Mouse (Mus musculus) heart, postnatal 25 days (tissue): ENCODE results near the gene Nek6. TPM values are rescaled to one million over a fixed set of nuclear protein-coding genes. Genes with fewer than 3 reads are reported as not detected.
A peak's percentile ranks its signal among the peaks of the same experiment; 100 is the strongest.

Experiments
- DNase-seq: peaks from one replicate; pipeline ENCODE4 v3.0.0; 2022; ENCODE audit warnings: low spot score
- intact Hi-C: fragments of 180-260 bp; cut with DNase I; formaldehyde crosslinking; loops from one replicate; pipeline ENCODE4 v1.15.1; 2025
- total RNA-seq, 2 experiments: library from RNA; stranded (reverse); gene quantifications; 2 replicates each; pipeline ENCODE4 v1.2.3; 2021

Gene Nek6
- total RNA-seq, 2 experiments from 2014 or later: 3.4 to 4.3 TPM

DNA sequence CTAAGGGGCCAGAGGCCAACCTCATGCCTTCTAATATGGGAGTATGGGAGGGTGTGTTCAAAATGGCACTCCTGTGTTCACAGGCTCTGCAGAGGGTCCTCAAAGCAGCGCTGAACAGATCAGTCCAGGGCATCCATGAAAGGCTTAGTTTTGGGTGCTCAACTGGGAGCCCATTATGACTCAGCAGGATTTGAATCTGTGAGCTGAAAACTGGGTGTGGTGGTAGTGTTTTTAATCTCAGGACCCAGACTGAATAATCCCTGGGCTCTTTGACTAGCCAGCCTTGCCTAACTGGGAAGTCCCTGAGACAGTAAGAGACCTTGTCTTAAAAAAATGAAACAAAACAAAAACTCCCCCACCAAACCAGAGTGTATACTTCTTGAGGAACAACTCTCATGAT, 4.3 kb upstream of the Nek6 start:
- no peak for DNase-seq
- intact Hi-C loops: no loop called here

DNA sequence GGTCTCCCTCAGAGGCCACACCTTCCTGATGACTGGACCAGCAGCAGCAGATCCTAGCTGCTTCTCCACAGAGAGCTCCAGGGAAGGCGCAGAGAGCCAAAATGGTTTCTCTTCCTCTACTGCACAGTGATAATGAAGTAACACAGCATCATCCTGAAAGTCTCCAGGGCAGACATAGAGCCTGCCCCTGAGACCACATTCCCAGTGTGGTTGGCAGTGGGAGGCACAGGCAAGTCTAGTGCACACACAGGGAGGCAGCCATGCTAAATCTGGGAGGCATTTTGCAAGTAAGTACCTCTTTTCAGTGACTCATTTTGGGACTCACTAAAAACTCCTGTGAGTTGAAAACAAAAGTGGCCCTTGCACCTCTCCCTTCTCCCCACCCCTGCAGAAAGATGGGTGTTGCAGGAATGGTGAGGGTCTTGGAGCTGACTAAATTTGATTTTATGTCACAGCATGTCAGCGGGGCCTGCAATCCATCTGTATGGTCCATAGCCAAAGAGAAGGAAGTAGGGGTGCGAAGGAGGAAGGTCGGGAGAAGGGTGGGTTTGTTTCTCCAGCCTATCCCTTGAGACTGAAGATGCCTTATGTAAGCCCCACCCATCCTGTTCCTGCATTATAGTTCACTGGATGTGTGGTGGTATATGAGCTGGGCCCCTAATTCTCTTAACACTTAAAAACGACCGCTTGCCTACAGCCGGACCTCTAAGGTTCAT, 2.3 kb upstream of the Nek6 start:
- no peak for DNase-seq
- intact Hi-C loops: no loop called here

GRCm38 (mm10) chr2:38510120-38510519, 1.3 kb upstream of the Nek6 start:
- DNase-seq: no peak
- intact Hi-C loops: loop anchor here (5.0 kb wide), 1 partner anchor 158 kb away; no protein-coding TSS in a partner anchor

DNA sequence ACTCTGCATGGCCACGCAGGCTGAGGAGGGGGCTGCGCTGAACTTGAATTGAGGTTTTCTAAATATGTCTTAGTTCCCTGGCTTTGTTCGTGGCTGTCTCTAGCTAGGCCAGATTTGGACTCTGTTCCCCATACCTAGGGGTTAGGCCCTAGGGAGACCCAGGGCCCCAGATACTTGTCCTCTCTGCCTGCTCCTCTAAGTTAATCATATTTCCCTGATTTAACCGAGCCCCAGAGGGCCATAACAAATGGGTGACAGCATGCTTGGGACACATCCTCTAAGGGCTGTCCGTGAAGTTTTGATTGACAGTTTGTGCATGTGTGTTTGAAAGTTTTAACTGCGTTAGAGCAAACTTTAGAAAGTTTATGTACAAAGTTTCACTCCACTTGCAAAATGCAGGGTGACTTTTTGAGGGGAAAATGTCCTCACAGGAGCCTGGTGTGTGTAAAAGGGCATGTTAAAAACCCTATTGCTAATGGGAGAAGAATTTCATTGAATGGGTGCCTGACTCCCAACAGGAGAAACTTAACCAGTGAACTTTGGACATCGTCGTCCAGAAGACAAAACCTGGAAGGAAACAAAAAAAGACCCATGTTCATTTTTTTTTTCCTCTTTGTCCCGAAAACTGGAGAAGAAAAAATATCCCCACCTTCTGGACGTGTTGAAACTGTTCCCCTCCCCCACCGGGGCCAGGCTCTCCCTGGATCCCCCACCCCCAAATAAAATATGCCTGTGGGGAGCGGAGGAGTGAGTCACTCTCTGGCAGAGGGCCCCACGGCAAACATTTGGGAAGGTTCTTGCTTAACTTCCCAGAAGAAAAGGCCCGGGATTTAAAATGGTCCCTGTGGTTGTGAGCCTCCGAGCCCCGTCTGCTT, 1.1 kb downstream of the Nek6 start:
- intact Hi-C loops: loop anchor here (5.0 kb wide), 1 partner anchor 160 kb away; no protein-coding TSS in a partner anchor
- DNase-seq: peak; percentile 63

GRCm38 (mm10) chr2:38513183-38513529, 1.7 kb downstream of the Nek6 start:
- DNase-seq: no peak
- intact Hi-C loops: loop anchor here (5.0 kb wide), 1 partner anchor 161 kb away; no protein-coding TSS in a partner anchor

DNA sequence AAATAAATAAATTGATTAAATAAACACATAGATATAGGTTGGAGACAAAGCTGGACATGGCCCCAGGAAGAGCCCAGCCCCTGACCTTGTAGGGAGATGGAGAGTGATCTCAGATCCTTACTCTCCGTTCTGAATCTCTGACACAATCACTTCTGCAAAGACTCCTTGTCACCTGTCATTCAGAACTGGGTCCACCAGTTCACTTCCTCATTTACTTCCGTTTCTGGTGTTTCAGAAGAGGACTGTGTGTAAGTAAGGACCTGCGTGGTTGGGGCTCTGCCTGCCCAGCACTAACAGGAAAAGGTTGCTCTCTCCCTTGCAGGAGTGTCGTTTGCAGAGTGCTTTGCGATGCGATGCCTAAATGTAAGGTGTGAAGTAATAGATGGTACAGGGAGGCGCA, 3.0 kb downstream of the Nek6 start:
- intact Hi-C loops: loop anchor here (5.0 kb wide), 1 partner anchor 162 kb away; no protein-coding TSS in a partner anchor
- DNase-seq: no peak

DNA sequence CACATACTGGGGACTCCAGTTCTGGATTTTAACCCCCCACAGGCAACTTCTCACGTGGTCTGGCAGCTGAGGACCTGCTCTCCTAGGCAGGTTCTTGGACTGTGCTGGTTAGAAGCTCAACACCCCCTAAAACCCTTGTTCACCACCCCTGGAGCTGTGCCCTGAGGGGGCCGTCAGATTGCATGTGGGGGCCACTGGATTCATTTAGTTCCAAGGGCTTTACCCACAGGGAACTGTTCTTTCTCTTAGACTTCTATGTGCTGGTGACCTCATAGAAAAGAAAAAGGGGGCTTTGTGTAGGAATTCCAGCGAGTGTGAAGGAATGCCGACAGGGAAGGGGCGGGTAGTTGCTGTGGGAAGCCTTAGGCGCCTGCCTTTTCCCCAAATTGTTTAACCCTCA, 4.0 kb downstream of the Nek6 start:
- no peak for DNase-seq
- intact Hi-C loops: no loop called here

GRCm38 (mm10) chr2:38516471-38516870, 5.0 kb downstream of the Nek6 start:
- DNase-seq: no peak
- intact Hi-C loops: no loop called here

DNA sequence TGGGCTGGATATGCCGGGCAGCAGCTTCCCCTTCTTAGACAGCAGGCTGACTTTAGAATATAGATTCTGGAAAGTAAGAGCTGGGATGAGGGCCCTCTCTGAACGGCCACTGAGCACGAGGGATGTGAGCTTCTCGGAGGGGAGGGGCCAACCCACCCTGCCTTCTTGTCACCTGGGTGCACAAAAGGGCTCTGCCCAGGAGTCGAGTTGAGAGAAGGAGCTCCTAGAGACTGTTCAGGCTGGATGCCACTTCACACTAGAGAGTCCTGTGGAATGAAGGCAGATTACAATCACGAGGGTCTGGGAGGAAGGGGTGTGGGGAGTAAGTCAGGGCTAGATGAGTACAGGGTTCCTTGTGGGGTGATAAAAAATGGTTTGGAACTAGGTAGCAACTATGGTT, 5.6 kb downstream of the Nek6 start:
- DNase-seq: no peak
- intact Hi-C loops: no loop called here

DNA sequence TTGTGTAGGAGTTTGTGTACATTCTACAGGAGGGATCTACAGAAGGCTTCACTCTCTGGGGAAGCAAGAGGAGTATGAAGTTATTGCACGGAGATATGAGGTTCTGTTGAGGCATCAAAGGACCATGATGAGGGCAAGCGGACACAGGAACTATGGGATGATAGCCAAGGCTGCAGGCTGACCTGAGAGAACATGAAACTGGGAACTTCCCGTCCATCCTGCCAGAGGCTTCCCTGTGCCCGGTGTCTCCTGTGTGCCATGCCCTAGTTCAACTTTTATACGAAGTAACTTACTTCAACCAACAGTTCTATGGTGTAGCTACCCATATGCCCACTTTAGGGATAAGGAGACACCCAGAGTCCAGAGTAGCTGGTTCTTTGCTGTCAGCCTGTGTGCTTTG, 7.3 kb downstream of the Nek6 start:
- intact Hi-C loops: no loop called here
- no peak for DNase-seq

- no peak for DNase-seq
- intact Hi-C loops: no loop called here
These were observed 8.5 kb downstream of the Nek6 start for GRCm38 (mm10) chr2:38519934-38520333.

- no peak for DNase-seq
- intact Hi-C loops: no loop called here
These were observed 10.2 kb downstream of the Nek6 start for GRCm38 (mm10) chr2:38521618-38522017.

- no peak for DNase-seq
- intact Hi-C loops: no loop called here
These were observed 10.9 kb downstream of the Nek6 start for GRCm38 (mm10) chr2:38522354-38522753.

DNA sequence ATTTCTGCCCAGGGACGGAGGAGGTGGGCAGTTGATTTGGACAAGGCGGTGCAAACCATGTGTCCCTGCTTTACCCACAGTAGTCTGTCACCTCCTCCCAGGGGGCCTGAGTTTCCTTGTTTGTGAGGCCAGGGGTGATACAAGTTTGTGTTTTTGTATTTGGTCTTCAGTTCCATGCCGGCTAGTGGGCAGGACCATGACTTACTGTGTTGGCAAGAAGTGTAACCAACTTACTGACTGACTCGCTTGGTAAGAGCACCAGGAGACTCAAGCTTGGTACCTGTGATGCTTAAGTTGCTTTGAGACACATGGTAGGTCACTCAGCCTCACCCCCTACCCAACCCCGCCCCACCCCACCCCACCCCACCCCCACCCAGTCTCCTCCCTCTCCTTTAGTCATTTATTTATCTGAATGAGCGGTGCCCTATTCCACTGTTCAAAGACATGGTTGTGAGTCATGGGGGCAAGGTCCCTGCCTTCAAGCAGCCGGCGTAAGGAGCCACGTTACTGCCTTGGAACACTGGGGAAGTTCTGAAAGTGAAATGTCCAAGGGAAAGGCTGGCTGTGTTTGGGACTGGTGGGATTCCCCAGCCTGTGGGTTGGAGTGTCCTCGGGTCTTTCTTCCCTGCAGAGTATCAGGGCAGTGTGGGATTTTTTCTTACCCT, 12.5 kb downstream of the Nek6 start:
- intact Hi-C loops: no loop called here

GRCm38 (mm10) chr2:38525034-38525433, 13.6 kb downstream of the Nek6 start:
- no peak for DNase-seq
- intact Hi-C loops: no loop called here

More for the DNA sequence above, 12.5 kb downstream of the Nek6 start:
- no peak for DNase-seq

DNA sequence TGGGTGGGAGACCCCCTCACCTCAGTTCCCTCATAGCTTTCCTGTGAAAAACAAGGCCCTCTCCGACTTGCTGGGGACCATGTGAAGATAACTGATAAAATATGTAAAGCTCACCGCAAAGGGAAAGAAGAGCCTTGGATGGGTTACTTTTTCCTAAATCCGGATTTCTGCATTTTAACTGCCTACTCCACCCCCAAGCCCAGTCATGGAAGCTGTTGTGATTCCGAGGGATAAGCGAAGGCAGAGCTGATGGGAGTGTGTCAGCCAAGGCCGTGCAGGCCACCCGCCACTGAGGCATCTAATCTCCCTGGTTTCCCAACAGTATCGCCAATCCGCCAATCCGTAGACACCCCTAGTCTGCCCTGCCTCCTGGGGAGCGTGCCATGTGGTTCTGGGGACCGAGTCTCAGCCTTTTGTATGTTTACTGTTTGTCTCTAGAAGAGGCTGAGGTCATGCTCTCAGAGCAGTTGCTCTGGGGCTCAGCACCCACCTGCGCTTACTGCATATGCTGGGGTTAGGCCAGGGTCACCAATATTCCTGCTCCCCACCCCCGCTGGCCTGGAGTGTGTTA, 18.2 kb downstream of the Nek6 start:
- intact Hi-C loops: loop anchor here (5.0 kb wide), 1 partner anchor 42 kb away; no protein-coding TSS in a partner anchor
- DNase-seq: no peak

GRCm38 (mm10) chr2:38530955-38531381, 19.5 kb downstream of the Nek6 start:
- intact Hi-C loops: loop anchor here (5.0 kb wide), 1 partner anchor 44 kb away; no protein-coding TSS in a partner anchor
- DNase-seq: peak; percentile 49

DNA sequence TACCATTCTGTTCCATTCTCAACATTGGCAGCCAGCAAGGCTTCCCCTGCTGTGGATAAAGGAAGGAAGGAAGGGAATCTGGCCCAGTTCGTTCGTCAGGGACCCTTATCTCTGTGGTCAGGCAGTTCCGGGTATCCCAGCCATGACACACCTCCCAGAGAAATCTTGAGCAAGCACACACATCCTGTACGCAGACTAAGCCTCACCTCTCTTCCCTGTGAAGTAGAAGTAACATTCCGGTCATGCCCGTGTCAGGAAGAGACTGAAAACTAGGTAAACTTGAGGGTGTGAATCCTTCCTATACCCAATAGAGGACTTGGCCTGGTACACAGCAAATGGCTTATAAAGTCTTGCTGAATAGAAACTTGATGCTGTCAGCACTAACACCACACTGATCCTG, 21.9 kb downstream of the Nek6 start:
- intact Hi-C loops: loop anchor here (5.0 kb wide), 1 partner anchor 46 kb away; no protein-coding TSS in a partner anchor
- DNase-seq: peak; percentile 71

DNA sequence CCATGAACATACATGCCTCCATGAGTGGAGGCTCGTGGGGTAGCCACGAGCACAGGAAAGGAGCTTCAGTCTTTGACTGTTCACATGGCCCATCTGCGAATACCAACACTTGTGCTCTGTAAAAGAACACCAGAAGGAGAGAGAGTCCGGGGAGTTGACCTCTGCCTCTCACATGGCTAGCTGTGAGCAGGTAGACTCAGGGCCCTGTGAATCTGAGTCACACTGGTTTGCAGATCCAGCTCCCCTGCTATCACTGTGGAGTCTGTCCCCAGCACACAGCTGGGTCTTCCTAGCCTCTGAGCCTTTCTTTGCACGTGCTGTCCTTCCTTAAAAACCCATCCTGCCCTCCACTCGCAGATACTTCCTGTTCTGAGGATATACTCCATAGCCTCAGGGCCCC, 22.3 kb downstream of the Nek6 start:
- intact Hi-C loops: loop anchor here (5.0 kb wide), 1 partner anchor 46 kb away; no protein-coding TSS in a partner anchor
- DNase-seq: no peak
